Mouse (Mus musculus) brown adipose tissue, adult 24 weeks (tissue): ENCODE results near the gene Lrp10. TPM values are rescaled to one million over a fixed set of nuclear protein-coding genes. Genes with fewer than 3 reads are reported as not detected.

Experiments
- H3K27ac ChIP-seq: fragments of 200-500 bp; replicated peaks from 2 replicates; pipeline ENCODE4 v1.5.1; 2012; ENCODE audit warnings: low read depth, mild to moderate bottlenecking, low read length
- H3K4me1 ChIP-seq: fragments of 200-500 bp; 2 replicates; pipeline ENCODE4 v1.6.1; 2012; ENCODE audit warnings: low read length, mixed read lengths; ENCODE audit not compliant: control insufficient read depth, insufficient read depth, insufficient read length
- H3K4me3 ChIP-seq: fragments of 200-500 bp; 2 replicates; pipeline ENCODE4 v1.5.1; 2012; ENCODE audit warnings: low read depth, mild to moderate bottlenecking, low read length, moderate library complexity; ENCODE audit not compliant: insufficient read depth
- polyA plus RNA-seq: library from polyadenylated mRNA; stranded (reverse); fragments of >200 nt; gene quantifications from 2 replicates; pipeline ENCODE4 v1.2.4, GENCODE M21; 2012; ENCODE audit not compliant: missing spikeins, insufficient read depth, insufficient read length

The Lrp10 gene
- polyA plus RNA-seq, 1 experiment, result 36.5 TPM

DNA sequence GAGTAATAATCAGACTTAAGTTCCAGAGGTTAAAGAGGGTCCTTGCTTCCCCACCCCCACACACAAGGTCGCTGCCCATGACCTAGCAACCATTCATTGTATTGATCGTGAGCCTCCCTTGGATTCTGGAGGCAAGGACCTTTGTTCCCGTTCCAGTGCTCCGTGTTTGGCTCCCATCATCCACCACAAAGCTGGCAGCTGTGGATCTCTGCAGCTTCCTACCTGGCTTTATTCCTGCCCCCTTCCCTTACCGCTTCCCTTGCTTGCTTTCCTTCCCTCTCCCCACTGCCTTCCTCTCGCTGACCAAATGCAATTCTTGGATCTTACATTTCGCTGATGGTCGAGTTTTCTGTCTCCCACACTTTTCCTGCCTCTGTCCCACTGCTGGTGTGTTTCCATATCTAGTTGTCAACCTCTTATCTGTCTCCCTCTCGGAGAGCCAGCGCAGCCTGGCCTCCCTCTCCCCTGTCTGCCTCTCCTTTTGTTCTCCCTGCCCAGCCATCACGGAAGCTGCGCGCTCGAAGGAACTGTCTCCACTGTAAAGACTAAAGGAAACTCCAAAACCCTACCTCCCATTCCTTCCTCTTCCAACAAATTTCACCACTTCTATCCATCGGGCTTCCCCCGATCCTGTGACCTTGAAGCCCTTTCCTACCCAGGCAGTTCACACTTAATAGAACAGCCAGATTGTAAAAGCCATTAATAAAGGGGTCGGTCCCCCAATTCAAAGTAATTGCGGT, 33.4 kb upstream of the Lrp10 start:
- Histone ChIP-seq H3K27ac (peak overlapping the region; percentile 26), H3K4me3 (peak overlapping the region; percentile 75), H3K4me1 (peaks cover 10% of the 10 kb centered on the region)

DNA sequence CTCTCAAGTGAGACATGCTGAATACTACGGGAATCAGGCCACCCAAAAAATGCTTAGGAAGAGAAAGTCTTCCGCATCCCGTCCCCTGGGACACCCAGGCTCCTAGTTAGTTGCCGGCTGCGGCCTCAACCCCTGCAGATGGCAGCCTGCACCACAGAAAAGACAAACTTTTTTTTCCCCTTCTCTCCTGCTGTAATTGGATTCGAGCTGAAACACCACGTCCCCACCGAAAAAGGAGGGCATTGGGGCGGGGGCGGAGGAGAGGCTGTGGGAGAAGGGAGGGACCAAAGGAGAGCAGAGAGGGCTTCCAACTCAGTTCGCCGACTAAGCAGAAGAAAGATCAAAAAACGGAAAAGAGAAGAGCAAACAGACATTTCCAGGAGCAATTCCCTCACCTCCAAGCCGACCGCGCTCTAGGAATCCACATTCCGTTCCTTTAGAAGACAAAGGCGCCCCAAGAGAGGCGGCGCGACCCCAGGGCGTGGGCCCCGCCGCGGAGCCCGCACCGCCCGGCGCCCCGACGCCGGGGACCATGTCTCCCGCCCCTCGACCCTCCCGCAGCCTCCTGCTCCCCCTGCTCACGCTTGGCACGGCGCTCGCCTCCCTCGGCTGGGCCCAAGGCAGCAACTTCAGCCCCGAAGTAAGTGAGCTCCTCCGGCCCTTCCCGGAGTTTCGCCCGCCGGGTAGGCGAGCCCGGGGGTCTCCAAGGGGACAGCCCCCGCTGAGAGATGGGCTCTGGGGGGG, 32.4 kb upstream of the Lrp10 start, which contains the start of gene Mmp14:
Gene Mmp14, plus strand, starts transcription at position 279 of the 744 bp plus-strand sequence.
- Histone ChIP-seq H3K4me3 (peak within 1 kb of the TSS; percentile 75), H3K27ac (peak within 1 kb of the TSS; percentile 63), H3K4me1 (peaks cover 6% of the 10 kb centered on the region)

DNA sequence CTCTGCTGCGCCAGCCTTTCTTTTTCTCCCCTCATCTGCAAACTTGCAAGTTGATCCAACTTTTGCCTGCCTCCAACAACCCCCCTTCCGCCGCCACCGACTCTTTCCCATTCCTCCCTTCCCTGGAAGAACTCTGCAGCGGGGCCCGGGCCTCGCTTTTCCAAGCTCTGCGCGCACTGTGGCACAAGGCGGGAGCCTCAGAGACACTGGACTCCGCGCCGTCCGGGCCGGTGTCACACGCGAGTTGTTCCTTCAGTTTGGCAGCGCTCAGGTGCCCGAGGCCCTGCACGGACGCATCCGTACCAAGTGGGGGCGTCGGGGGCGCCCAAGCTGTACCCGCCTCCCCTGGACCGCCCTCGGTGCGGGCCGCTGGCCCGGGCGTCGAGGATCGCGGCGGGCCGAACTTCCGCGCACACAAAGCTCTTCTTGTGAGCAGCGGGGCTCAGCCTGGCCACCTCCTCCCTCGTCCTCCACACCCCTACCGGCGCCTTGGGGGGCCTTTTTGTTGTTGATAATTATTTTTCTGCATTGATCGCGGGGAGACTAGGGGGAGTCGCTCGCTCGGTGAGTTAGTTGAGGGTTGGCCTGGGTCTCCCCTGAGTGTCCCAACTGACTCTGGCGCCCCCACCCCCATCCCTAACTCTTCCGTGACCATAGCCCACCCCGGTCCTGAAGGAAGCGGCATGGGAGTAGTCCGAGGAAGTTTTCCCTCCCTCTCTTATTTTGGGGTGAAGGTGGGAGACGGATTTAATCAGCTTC, 31.7 kb upstream of the Lrp10 start:
- peaks cover 6% of the 10 kb centered on the region for H3K4me1 ChIP-seq
- H3K27ac ChIP-seq, result peak overlapping the region; percentile 63
- peak overlapping the region; percentile 75 for H3K4me3 ChIP-seq

- Histone ChIP-seq H3K4me3 (peak overlapping the region; percentile 75), H3K27ac (peak overlapping the region; percentile 43), H3K4me1 (peaks cover 6% of the 10 kb centered on the region)
Measured at GRCm38 (mm10) chr14:54432837-54433830, 30.8 kb upstream of the Lrp10 start.

DNA sequence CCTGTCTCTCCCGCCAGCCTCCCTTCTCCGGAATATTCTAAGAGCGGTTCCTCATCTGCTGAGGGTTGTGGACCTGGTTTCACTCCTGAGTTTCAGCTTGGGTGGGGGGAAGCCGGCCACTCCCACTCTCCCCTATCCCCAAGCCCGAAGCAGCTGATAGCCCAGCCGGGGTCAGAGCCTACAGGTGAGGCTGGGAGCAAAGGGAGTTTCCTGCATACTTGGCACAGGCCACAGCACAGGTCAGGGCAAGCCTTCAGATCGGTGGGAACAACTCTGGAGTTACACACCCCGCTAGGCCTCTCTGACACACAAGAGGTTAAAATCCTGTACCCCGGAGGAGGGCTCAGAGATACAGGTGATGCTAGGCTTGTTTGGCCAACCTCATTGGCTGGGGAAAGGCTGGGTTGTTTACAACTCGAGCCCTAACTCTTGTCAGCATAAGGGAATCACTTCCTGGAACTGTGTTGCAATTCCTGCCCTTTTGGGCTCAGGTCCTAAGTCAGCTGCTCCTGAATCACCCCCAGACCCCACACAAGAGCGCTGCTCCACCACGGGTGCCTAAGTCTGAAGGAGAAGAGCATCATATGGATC, 29.9 kb upstream of the Lrp10 start:
- Histone ChIP-seq H3K4me3 (peak overlapping the region; percentile 75), H3K4me1 (peaks cover 6% of the 10 kb centered on the region), H3K27ac (no peak overlapping the region)

DNA sequence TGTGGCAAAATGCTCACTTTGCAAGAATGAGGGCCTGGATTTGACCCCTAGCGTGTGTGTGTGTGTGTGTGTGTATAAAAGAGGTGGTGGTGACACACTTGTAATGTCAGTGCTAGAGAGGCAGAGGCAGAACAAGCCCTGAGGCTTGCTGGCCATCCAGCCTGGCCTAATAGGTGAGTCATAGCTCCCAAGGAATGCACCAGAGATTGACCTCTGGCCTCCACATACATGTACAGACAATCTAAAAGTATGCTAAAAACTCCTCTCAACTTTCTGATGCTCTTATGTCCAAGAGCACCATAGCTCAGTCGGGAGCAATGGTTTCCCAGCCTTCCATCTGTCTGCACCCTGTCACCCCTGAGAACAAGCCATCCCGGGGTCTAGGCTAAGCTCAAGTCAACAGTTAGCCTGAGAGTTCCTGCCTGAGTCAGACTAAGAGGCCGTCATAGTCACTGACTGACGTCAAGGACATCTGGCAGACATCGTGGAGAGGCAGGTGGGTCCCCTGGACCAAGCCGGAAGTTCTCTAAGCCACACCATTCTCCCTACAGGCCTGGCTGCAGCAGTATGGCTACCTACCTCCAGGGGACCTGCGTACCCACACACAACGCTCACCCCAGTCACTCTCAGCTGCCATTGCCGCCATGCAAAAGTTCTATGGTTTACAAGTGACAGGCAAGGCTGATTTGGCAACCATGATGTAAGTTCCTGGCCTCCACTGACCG, 28.6 kb upstream of the Lrp10 start:
- peaks cover 5% of the 10 kb centered on the region for H3K4me1 ChIP-seq
- H3K27ac ChIP-seq, result no peak overlapping the region
- H3K4me3 ChIP-seq, result no peak overlapping the region

DNA sequence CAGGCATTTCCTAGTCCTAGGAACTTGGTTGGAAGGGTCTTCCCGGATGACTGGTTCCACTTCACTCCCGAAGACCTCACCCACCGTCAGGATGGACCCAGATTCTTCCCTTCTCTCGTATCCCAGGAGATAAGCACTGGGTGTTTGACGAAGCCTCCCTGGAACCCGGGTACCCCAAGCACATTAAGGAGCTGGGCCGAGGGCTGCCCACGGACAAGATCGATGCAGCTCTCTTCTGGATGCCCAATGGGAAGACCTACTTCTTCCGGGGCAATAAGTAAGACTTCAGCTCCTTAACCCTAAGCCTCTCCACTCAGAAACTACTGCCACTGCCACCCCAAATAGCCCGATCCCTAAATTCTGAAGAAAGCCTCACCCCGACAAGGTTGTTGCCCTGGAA, 24.8 kb upstream of the Lrp10 start:
- Histone ChIP-seq H3K4me3 (no peak overlapping the region), H3K27ac (no peak overlapping the region), H3K4me1 (no peaks in the 10 kb centered on the region)

DNA sequence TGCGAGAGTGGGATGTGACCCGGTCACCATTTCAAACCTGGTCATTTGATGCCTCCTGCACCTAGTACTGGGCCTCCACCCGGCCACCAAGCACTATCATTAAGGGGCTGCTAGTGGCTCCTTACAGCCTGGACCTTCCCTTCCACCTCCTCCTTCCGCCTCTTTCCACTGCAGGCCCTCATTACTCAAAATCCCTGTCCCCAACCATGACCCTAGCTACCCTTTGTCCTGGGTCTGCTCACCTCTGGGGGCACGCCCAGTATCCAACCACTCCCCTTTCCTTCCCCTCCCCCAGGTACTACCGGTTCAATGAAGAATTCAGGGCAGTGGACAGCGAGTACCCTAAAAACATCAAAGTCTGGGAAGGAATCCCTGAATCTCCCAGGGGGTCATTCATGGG, 24.3 kb upstream of the Lrp10 start:
- Histone ChIP-seq H3K4me3 (no peak overlapping the region), H3K4me1 (no peaks in the 10 kb centered on the region), H3K27ac (no peak overlapping the region)

- H3K4me1 ChIP-seq, result no peaks in the 10 kb centered on the region
- H3K4me3 ChIP-seq, result no peak overlapping the region
- no peak overlapping the region for H3K27ac ChIP-seq
Measured at GRCm38 (mm10) chr14:54440538-54440937, 23.4 kb upstream of the Lrp10 start.

- H3K27ac ChIP-seq, result no peak overlapping the region
Measured at GRCm38 (mm10) chr14:54441365-54441764, 22.6 kb upstream of the Lrp10 start.

GRCm38 (mm10) chr14:54442548-54442947, 21.4 kb upstream of the Lrp10 start:
- Histone ChIP-seq H3K4me1 (no peaks in the 10 kb centered on the region), H3K27ac (no peak overlapping the region), H3K4me3 (no peak overlapping the region)

More at GRCm38 (mm10) chr14:54441365-54441764, 22.6 kb upstream of the Lrp10 start:
- Histone ChIP-seq H3K4me1 (no peaks in the 10 kb centered on the region), H3K4me3 (no peak overlapping the region)

DNA sequence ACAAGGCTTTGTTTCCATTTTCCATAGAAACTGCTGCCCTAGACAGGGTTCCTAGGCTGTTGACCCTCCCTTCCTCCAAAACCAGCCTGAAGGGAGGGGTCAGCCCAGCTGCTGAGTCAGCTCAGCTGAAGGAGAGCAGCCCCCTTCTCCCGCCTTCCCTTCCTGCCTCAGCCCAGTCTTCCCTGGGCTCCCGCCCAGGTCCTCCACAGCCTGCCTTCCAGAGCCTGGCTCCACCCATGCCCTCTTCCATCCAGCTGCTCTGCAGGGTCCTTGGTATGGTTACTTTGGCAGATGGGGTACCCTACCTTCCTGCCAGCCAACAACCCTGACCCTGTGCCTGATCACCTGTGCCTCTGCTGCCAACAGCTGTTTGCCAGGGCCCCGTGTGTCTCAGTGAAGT, 20.7 kb upstream of the Lrp10 start:
- Histone ChIP-seq H3K4me1 (no peaks in the 10 kb centered on the region), H3K4me3 (no peak overlapping the region), H3K27ac (peak overlapping the region; percentile 71; the same call in 1 of the 2 replicates)

- no peaks in the 10 kb centered on the region for H3K4me1 ChIP-seq
- no peak overlapping the region for H3K4me3 ChIP-seq
- peak overlapping the region; percentile 56 for H3K27ac ChIP-seq
Measured at GRCm38 (mm10) chr14:54443712-54444618, 20.0 kb upstream of the Lrp10 start.
